Mouse (Mus musculus): ENCODE results near the gene Zfp664.

DNA sequence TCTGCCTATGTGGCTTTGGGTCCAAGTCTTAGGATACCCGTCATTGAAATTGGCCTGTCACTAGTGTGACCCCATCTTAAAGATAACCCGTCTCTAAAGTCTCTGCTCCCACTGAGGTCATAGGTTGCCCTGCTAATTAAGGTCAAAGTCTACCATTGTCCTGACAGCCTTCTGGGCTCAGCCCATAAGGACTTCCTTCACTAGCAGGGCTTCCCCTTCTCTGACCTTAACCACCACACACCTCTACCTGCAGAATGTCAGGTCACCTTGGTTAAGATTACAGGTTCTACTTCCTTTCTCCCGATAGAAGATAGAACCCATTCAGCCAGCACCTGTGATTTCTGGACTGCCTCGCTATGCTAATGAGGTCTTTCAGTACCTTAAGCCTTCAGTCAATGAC, 41.4 kb downstream of the Zfp664 start:
- TF ChIP-seq CTCF (IDR thresholded peaks at IDR 0.05; ENCODE audit: borderline replicate concordance, insufficient read depth, low read length) (no peak), POLR2A (IDR thresholded peaks at IDR 0.05; ENCODE audit: low read depth, low read length) (no peak)
